Mouse (Mus musculus) E14TG2a.4 (cell line): ENCODE results near the gene Amelx.

Experiments
- H3K27me3 ChIP-seq: 2 replicates; pipeline ENCODE4 v1.6.1; 2014; ENCODE audit warnings: low read length, control low read depth; ENCODE audit not compliant: insufficient read depth
- H3K36me3 ChIP-seq: 2 replicates; pipeline ENCODE4 v1.6.1; 2014; ENCODE audit warnings: low read length, control low read depth; ENCODE audit not compliant: insufficient read depth
- H3K4me1 ChIP-seq: replicated peaks from 2 replicates; pipeline ENCODE4 v1.6.1; 2014; ENCODE audit warnings: low read depth, low read length, control low read depth
- H3K4me3 ChIP-seq: replicated peaks from 2 replicates; pipeline ENCODE4 v1.5.1; 2014; ENCODE audit warnings: mild to moderate bottlenecking, low read length
- H3K9me3 ChIP-seq: 2 replicates; pipeline ENCODE4 v1.6.1; 2014; ENCODE audit warnings: low read length, control low read depth
- CTCF ChIP-seq: conservative IDR thresholded peaks from 2 replicates; pipeline ENCODE4 v1.5.1; 2014; ENCODE audit warnings: low read length
- NANOG ChIP-seq: IDR thresholded peaks from 2 replicates; pipeline ENCODE4 v1.6.1; 2014; ENCODE audit warnings: borderline replicate concordance, low read length, mixed read lengths
- POU5F1 ChIP-seq: IDR thresholded peaks from 2 replicates; pipeline ENCODE4 v1.6.1; 2014; ENCODE audit warnings: low read length, borderline replicate concordance

The Amelx gene

DNA sequence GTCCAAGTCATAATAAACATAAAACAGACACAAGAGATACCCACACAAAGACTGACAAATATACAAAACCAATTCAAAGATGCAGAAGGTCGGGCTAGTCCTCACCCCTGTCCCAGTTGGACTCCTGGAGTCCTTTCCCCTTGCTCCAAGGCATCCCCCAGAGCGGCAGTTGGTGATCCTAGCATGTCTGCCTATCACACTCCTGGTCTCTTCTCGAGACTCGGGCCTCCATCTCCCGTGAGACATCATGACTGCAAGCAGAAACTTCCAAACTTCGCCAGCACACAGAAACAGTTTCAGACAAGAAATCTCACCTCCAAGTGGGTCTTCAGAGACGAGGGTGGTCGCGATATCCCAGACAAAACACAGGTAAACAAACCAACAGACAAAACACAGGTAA is 46.5 kb downstream of the Amelx start:
- H3K4me1 ChIP-seq = no peaks in the 10 kb centered on the region
- TF ChIP-seq POU5F1 (no peak), CTCF (no peak), NANOG (no peak)
- H3K36me3 ChIP-seq = no peaks in the 10 kb centered on the region
- no peak overlapping the region for H3K4me3 ChIP-seq
- H3K27me3 ChIP-seq = no peaks in the 10 kb centered on the region
- peaks cover 32% of the 10 kb centered on the region for H3K9me3 ChIP-seq

GRCm38 (mm10) chrX:169139758-169140157 is 47.2 kb downstream of the Amelx start:
- H3K27me3 ChIP-seq = no peaks in the 10 kb centered on the region
- no peaks in the 10 kb centered on the region for H3K36me3 ChIP-seq
- no peak for TF ChIP-seq NANOG
- TF ChIP-seq POU5F1 = no peak
- TF ChIP-seq CTCF = no peak
- peaks cover 33% of the 10 kb centered on the region for H3K9me3 ChIP-seq
- H3K4me1 ChIP-seq = no peaks in the 10 kb centered on the region
- H3K4me3 ChIP-seq = no peak overlapping the region
